Mouse (Mus musculus) MEL (cell line): ENCODE results near the gene Kctd14.
"Not testable (repeated sequence)": the region's sequence is repeated elsewhere in the genome, so short reads cannot be mapped to it uniquely, and the experiment has no call there.

Experiments used
- EP300 ChIP-seq, 2 experiments: IDR thresholded peaks; 2 replicates each; pipeline ENCODE4 v1.6.1; 2011; ENCODE audit warnings: improper control_type of control experiment in 2 of 2, low read length in 2 of 2, low read depth in 1 of 2, mild to moderate bottlenecking in 1 of 2
- USF1 ChIP-seq: IDR thresholded peaks from 2 replicates; pipeline ENCODE4 v1.6.1; 2014; ENCODE audit warnings: low read depth, mild to moderate bottlenecking, inconsistent platforms, low read length, improper control_type of control experiment, moderate library complexity
- ZMIZ1 ChIP-seq: IDR thresholded peaks from 2 replicates; pipeline ENCODE4 v1.6.1; 2012; ENCODE audit warnings: low read depth, mild to moderate bottlenecking, inconsistent platforms, low read length, improper control_type of control experiment, moderate library complexity

- TF ChIP-seq ZMIZ1; USF1; EP300 (IDR thresholded peaks at IDR 0.05; ENCODE audit: low read depth in 1 of 2, low read length in 2 of 2): not testable (repeated sequence)
These were observed at the start of gene Kctd14 for GRCm38 (mm10) chr7:97451023-97451422.
